Mouse (Mus musculus): ENCODE measurements around the gene Gm3629. TPM values are rescaled to one million over a fixed set of nuclear protein-coding genes. Genes with fewer than 3 reads are reported as not detected.
"Not testable (repeated sequence)": the region's sequence is repeated elsewhere in the genome, so short reads cannot be mapped to it uniquely, and the experiment has no call there.

Gm3629 gene
- polyA plus RNA-seq (2014; fragmentation: Nextera tagmentation; extraction: Ambion mirVana), result 0.91 TPM in 1 of 2 replicates, not detected in the other

DNA sequence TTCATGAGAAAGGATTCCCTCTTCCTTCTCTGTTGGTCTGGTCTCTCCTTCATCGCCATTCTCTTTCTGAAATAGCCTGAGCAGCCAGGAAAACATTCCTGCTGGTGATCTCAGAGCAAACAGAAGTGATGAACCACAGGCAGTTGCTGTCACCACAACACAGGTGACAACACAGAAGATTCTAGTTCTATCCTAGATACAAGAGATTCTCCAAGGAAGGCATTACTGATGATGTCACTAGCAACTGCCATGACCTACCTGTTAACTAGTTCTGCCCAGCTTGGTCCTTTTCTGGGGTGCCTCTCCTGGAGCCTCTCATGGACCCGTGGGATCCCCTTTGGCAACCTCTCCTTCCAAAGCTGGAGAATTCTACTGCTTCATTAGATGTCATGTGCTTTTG is at the start of gene Gm3629:
Gm3629 (minus strand) TSS at position 101 of the 400 bp plus-strand sequence.
- H3K9ac ChIP-seq (ENCODE audit: low read length); H3K9me3 ChIP-seq (ENCODE audit: control insufficient read depth, low read length): not testable (repeated sequence)

DNA sequence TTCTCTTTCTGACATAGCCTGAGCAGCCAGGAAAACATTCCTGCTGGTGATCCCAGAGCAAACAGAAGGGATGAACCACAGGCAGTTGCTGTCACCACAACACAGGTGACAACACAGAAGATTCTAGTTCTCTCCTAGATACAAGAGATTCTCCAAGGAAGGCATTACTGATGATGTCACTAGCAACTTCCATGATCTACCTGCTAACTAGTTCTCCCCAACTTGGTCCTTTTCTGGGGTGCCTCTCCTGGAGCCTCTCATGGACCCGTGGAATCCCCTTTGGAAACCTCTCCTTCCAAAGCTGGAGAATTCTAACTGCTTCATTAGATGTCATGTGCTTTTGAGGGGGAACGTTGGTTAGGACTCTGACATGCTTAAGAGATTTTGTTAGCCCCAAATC is 31.9 kb upstream of the Gm3629 start, which contains the start of gene Gm3460:
Gm3460 (minus strand) TSS at position 101 of the 400 bp plus-strand sequence.
- not testable (repeated sequence) for H3K27me3 ChIP-seq (replicated peaks; ENCODE audit: control insufficient read depth, insufficient read depth, low read length); H3K9ac ChIP-seq (ENCODE audit: low read length); H3K4me3 ChIP-seq (ENCODE audit: low read depth, low read length); DNase-seq (ENCODE audit: low spot score); H3K36me3 ChIP-seq (ENCODE audit: control insufficient read depth, insufficient read depth, low read length); H3K4me2 ChIP-seq (ENCODE audit: low read length); ATAC-seq (replicated peaks; ENCODE audit: low FRiP score, low TSS enrichment, low read depth); H3K4me1 ChIP-seq (replicated peaks; ENCODE audit: control insufficient read depth, insufficient read depth, low read length); H3K27ac ChIP-seq (ENCODE audit: low read depth); H3K9me3 ChIP-seq (ENCODE audit: control insufficient read depth, low read length)
- 75% methylated on average over 1 of the region's 2 CpGs for WGBS

More for the DNA sequence above, at the start of gene Gm3629:
- H3K4me1 ChIP-seq (replicated peaks; ENCODE audit: control insufficient read depth, insufficient read depth, low read length); H3K36me3 ChIP-seq (ENCODE audit: control insufficient read depth, insufficient read depth, low read length); H3K4me3 ChIP-seq (ENCODE audit: low read depth, low read length); H3K4me2 ChIP-seq (ENCODE audit: low read length); DNase-seq (ENCODE audit: low spot score); H3K27ac ChIP-seq (ENCODE audit: low read depth); H3K27me3 ChIP-seq (replicated peaks; ENCODE audit: control insufficient read depth, insufficient read depth, low read length); ATAC-seq (replicated peaks; ENCODE audit: low FRiP score, low TSS enrichment, low read depth): not testable (repeated sequence)
- WGBS, result 40% methylated on average over 1 of the region's 2 CpGs

DNA sequence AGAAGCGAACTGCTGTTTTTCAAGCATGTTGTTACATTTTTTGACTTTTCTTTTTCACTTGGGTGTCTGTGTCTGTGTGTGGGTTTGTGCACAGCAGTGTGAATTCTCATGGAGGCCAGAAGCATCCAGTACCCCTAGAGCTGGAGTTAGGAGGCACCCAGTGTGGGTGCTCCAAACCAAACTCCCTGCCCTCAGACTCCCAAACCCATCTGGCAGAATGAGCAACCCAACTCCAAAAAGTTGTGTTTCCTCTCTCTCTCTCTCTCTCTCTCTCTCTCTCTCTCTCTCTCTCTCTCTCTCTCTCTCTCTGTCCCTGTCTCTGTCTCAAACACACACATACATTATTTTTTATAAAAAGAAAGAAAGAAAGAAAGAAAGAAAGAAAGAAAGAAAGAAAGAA is 16.0 kb upstream of the Gm3629 start:
- not testable (repeated sequence) for ATAC-seq (replicated peaks; ENCODE audit: low FRiP score, low TSS enrichment, low read depth)

DNA sequence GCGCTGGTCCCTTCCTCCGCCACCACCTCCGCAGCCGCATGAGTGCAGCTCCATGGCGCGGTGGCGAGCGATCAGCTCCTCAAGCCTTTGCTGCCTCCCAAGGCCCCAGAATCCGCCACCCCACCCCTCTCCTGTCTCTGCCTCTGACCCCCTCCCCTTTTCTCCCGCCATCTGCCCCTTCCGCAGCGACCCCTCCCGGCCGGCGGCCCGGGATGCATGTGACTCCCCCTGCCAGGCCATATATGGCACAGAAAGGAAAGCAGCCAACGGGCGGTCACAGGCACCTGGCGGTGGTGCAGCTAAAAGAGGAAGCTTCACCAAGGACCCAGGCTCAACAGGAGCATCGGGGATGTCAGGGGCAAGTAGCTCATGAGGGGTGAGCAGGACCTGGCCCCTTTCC is 14.6 kb upstream of the Gm3629 start:
- not testable (repeated sequence) for H3K27me3 ChIP-seq (replicated peaks; ENCODE audit: control insufficient read depth, insufficient read depth, low read length); ATAC-seq (replicated peaks; ENCODE audit: low FRiP score, low TSS enrichment, low read depth); H3K36me3 ChIP-seq (ENCODE audit: control insufficient read depth, insufficient read depth, low read length); H3K9me3 ChIP-seq (ENCODE audit: control insufficient read depth, low read length); H3K27ac ChIP-seq (ENCODE audit: low read depth); H3K4me1 ChIP-seq (replicated peaks; ENCODE audit: control insufficient read depth, insufficient read depth, low read length); H3K9ac ChIP-seq (ENCODE audit: low read length)
- 4% methylated on average over 18 of the region's 20 CpGs for WGBS
- DNase-seq (ENCODE audit: low spot score), result peak; percentile 73
- Histone ChIP-seq H3K4me3 (ENCODE audit: low read depth, low read length) (peak overlapping the region; percentile 29), H3K4me2 (ENCODE audit: low read length) (peak overlapping the region; percentile 49)

More for the DNA sequence above, 16.0 kb upstream of the Gm3629 start:
- not testable (repeated sequence) for H3K9ac ChIP-seq (ENCODE audit: low read length); H3K27me3 ChIP-seq (replicated peaks; ENCODE audit: control insufficient read depth, insufficient read depth, low read length); H3K4me3 ChIP-seq (ENCODE audit: low read depth, low read length); H3K9me3 ChIP-seq (ENCODE audit: control insufficient read depth, low read length); H3K4me2 ChIP-seq (ENCODE audit: low read length); DNase-seq (ENCODE audit: low spot score); H3K4me1 ChIP-seq (replicated peaks; ENCODE audit: control insufficient read depth, insufficient read depth, low read length); H3K36me3 ChIP-seq (ENCODE audit: control insufficient read depth, insufficient read depth, low read length); H3K27ac ChIP-seq (ENCODE audit: low read depth)
- WGBS, result no CpG with 5 or more reads among the region's 1 CpGs

DNA sequence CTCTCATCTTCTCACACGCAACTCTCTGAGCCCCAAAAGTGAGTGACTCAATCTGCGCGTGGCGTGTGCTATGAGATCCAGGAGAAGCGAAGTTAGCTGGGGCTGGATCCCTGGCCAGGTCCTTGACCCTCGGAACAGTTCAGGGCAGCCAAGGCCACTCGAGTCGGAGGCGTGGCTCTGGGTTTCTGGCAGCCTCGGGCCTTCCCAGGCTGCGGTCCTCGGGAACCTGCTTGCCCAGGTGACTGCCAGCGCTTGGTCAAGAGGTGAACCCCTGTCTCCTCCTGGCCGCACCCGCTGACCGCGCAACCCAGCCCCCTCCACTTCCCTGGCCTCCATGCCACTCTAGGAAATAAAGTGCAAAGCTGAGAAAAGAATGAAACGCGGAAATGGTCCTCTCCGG is 14.1 kb upstream of the Gm3629 start:
- 8% methylated on average over 17 of the region's 20 CpGs for WGBS
- not testable (repeated sequence) for H3K36me3 ChIP-seq (ENCODE audit: control insufficient read depth, insufficient read depth, low read length); H3K9me3 ChIP-seq (ENCODE audit: control insufficient read depth, low read length); ATAC-seq (replicated peaks; ENCODE audit: low FRiP score, low TSS enrichment, low read depth); H3K27ac ChIP-seq (ENCODE audit: low read depth); H3K27me3 ChIP-seq (replicated peaks; ENCODE audit: control insufficient read depth, insufficient read depth, low read length); H3K4me1 ChIP-seq (replicated peaks; ENCODE audit: control insufficient read depth, insufficient read depth, low read length)
- peak overlapping the region; percentile 29 for H3K4me3 ChIP-seq (ENCODE audit: low read depth, low read length)
- peak; percentile 53 for DNase-seq (ENCODE audit: low spot score)
- peak overlapping the region; percentile 49 for H3K4me2 ChIP-seq (ENCODE audit: low read length)
- 0 out of 2 replicates have a peak overlapping the region, but pooled peaks have one; percentile 10 for H3K9ac ChIP-seq (ENCODE audit: low read length)

DNA sequence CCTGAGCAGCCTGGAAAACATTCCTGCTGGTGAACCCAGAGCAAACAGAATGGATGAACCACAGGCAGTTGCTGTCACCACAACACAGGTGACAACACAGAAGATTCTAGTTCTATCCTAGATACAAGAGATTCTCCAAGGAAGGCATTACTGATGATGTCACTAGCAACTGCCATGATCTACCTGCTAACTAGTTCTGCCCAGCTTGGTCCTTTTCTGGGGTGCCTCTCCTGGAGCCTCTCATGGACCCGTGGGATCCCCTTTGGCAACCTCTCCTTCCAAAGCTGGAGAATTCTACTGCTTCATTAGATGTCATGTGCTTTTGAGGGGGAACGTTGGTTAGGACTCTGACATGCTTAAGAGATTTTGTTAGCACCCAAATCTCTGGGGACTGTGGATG is 53.2 kb downstream of the Gm3629 start, which contains the start of gene Gm8356:
Gm8356 (minus strand) TSS at position 101 of the 400 bp plus-strand sequence.
- H3K9ac ChIP-seq (ENCODE audit: low read length); H3K9me3 ChIP-seq (ENCODE audit: control insufficient read depth, low read length); H3K4me3 ChIP-seq (ENCODE audit: low read depth, low read length); ATAC-seq (replicated peaks; ENCODE audit: low FRiP score, low TSS enrichment, low read depth); DNase-seq (ENCODE audit: low spot score); H3K4me1 ChIP-seq (replicated peaks; ENCODE audit: control insufficient read depth, insufficient read depth, low read length); H3K27ac ChIP-seq (ENCODE audit: low read depth); H3K4me2 ChIP-seq (ENCODE audit: low read length); H3K36me3 ChIP-seq (ENCODE audit: control insufficient read depth, insufficient read depth, low read length); H3K27me3 ChIP-seq (replicated peaks; ENCODE audit: control insufficient read depth, insufficient read depth, low read length): not testable (repeated sequence)
- no CpG with 5 or more reads among the region's 2 CpGs for WGBS

Other genes with a start within 250 kb of the Gm3629 start
- not detected in 2 replicates for gene Gm3618, start 246.9 kb downstream of the Gm3629 start, polyA plus RNA-seq (2014; fragmentation: Nextera tagmentation; extraction: Ambion mirVana)
- gene Gm16440, start 200.3 kb downstream of the Gm3629 start, polyA plus RNA-seq (2014; fragmentation: Nextera tagmentation; extraction: Ambion mirVana), result not detected in 2 replicates
- gene Gm3591, start 178.1 kb downstream of the Gm3629 start, polyA plus RNA-seq (2014; fragmentation: Nextera tagmentation; extraction: Ambion mirVana), result 0.39 and 0.95 TPM in 2 replicates
- not detected in 2 replicates for gene Gm3594, start 146.0 kb downstream of the Gm3629 start, polyA plus RNA-seq (2014; fragmentation: Nextera tagmentation; extraction: Ambion mirVana)
- gene Gm8356, start 53.3 kb downstream of the Gm3629 start, polyA plus RNA-seq (2014; fragmentation: Nextera tagmentation; extraction: Ambion mirVana), result not detected in 2 replicates
- not detected in 2 replicates for gene Gm3460, start 31.8 kb upstream of the Gm3629 start, polyA plus RNA-seq (2014; fragmentation: Nextera tagmentation; extraction: Ambion mirVana)
- gene Gm10251, start 93.6 kb upstream of the Gm3629 start, polyA plus RNA-seq (2014; fragmentation: Nextera tagmentation; extraction: Ambion mirVana), result not detected in 2 replicates
- gene Gm8050, start 129.6 kb upstream of the Gm3629 start, polyA plus RNA-seq (2014; fragmentation: Nextera tagmentation; extraction: Ambion mirVana), result not detected in 2 replicates
- 5.6 and 5.8 TPM in 2 replicates for gene Gm3636, start 151.7 kb upstream of the Gm3629 start, polyA plus RNA-seq (2014; fragmentation: Nextera tagmentation; extraction: Ambion mirVana)
- not detected in 2 replicates for gene Gm8362, start 183.8 kb upstream of the Gm3629 start, polyA plus RNA-seq (2014; fragmentation: Nextera tagmentation; extraction: Ambion mirVana)
- not detected in 2 replicates for gene Gm3642, start 249.7 kb upstream of the Gm3629 start, polyA plus RNA-seq (2014; fragmentation: Nextera tagmentation; extraction: Ambion mirVana)